Mouse (Mus musculus) forebrain, embryonic 13.5 days (tissue): ENCODE data around the gene Lamc1. TPM values are rescaled to one million over a fixed set of nuclear protein-coding genes. Genes with fewer than 3 reads are reported as not detected.

Experiments used
- ATAC-seq: fragments of 200-750 bp; cut with Nextera tagmentation; 2 replicates; pipeline ENCODE4 v1.8.0; 2017
- H3K27ac ChIP-seq: fragments of 300-500 bp; sonication (generic); 2 replicates; pipeline ENCODE4 v1.5.1; 2015; ENCODE audit warnings: inconsistent platforms, mild to moderate bottlenecking, moderate library complexity
- H3K27me3 ChIP-seq: fragments of 300-500 bp; sonication (generic); 2 replicates; pipeline ENCODE4 v1.6.1; 2015; ENCODE audit warnings: mild to moderate bottlenecking, inconsistent platforms
- H3K36me3 ChIP-seq: fragments of 300-500 bp; sonication (generic); 2 replicates; pipeline ENCODE4 v1.6.1; 2015; ENCODE audit warnings: mild to moderate bottlenecking, inconsistent platforms; ENCODE audit not compliant: poor library complexity, severe bottlenecking
- H3K4me1 ChIP-seq: fragments of 300-500 bp; sonication (generic); 2 replicates; pipeline ENCODE4 v1.6.1; 2015; ENCODE audit warnings: inconsistent platforms
- H3K4me2 ChIP-seq: fragments of 300-500 bp; sonication (generic); 2 replicates; pipeline ENCODE4 v1.6.1; 2015; ENCODE audit warnings: inconsistent platforms, mild to moderate bottlenecking, moderate library complexity
- H3K4me3 ChIP-seq: fragments of 300-500 bp; sonication (generic); 2 replicates; pipeline ENCODE4 v1.5.1; 2015; ENCODE audit warnings: mild to moderate bottlenecking, inconsistent platforms
- H3K9ac ChIP-seq: fragments of 300-500 bp; sonication (generic); 2 replicates; pipeline ENCODE4 v1.6.1; 2015; ENCODE audit warnings: mild to moderate bottlenecking, inconsistent platforms
- H3K9me3 ChIP-seq: fragments of 300-500 bp; sonication (generic); replicated peaks from 2 replicates; pipeline ENCODE4 v1.6.1; 2016; ENCODE audit warnings: inconsistent platforms
- WGBS: fragments of 180-500 bp; shearing (Covaris S2); methylation state at CpG from one replicate; pipeline ENCODE4 v1.1.7; 2015; 5-methylcytosine and 5-hydroxymethylcytosine counted together
- polyA plus RNA-seq: library from polyadenylated mRNA; unstranded; fragments of >200 nt; fragmentation: Nextera tagmentation; extraction: Ambion mirVana; gene quantifications from 2 replicates; pipeline ENCODE4 v1.2.1, GENCODE M21; 2015

The Lamc1 gene
- polyA plus RNA-seq, 1 experiment from 2014 or later = 11.8 TPM

GRCm38 (mm10) chr1:153172291-153172731, 160.3 kb downstream of the Lamc1 start:
- Histone ChIP-seq H3K4me3 (no peak overlapping the region), H3K27me3 (no peaks in the 10 kb centered on the region), H3K27ac (no peak overlapping the region), H3K4me1 (0 out of 2 replicates have a peak, but pooled peaks cover 6% of the 10 kb centered on the region), H3K9me3 (no peaks in the 10 kb centered on the region), H3K36me3 (no peaks in the 10 kb centered on the region), H3K4me2 (no peak overlapping the region), H3K9ac (no peak overlapping the region)
- no peak for ATAC-seq
- 35% methylated on average over 9 of the region's 9 CpGs for WGBS

GRCm38 (mm10) chr1:153171011-153171410, 161.6 kb downstream of the Lamc1 start:
- H3K4me1 ChIP-seq = 0 out of 2 replicates have a peak, but pooled peaks cover 6% of the 10 kb centered on the region
- no peak overlapping the region for H3K4me3 ChIP-seq
- H3K9me3 ChIP-seq = no peaks in the 10 kb centered on the region
- H3K4me2 ChIP-seq = no peak overlapping the region
- H3K27me3 ChIP-seq = no peaks in the 10 kb centered on the region
- WGBS = 88% methylated on average over 10 of the region's 10 CpGs
- no peak for ATAC-seq
- H3K27ac ChIP-seq = no peak overlapping the region
- H3K36me3 ChIP-seq = no peaks in the 10 kb centered on the region
- H3K9ac ChIP-seq = no peak overlapping the region

Other genes with a start within 250 kb of the Lamc1 start
- 0.14 and 0.67 TPM in 2 replicates for gene Lamc2, start 146.3 kb downstream of the Lamc1 start, polyA plus RNA-seq
- 0.14 and 0.21 TPM in 2 replicates for gene Shcbp1l, start 92.4 kb upstream of the Lamc1 start, polyA plus RNA-seq
- gene Dhx9, start 154.9 kb upstream of the Lamc1 start, polyA plus RNA-seq = 55.5 and 59.0 TPM in 2 replicates
- gene Npl, start 217.3 kb upstream of the Lamc1 start, polyA plus RNA-seq = 6.6 and 7.8 TPM in 2 replicates